Mouse (Mus musculus): Measurements from ENCODE around the gene Ier2. TPM values are rescaled to one million over a fixed set of nuclear protein-coding genes. Genes with fewer than 3 reads are reported as not detected.
"Not testable (repeated sequence)": the region's sequence is repeated elsewhere in the genome, so short reads cannot be mapped to it uniquely, and the experiment has no call there.

The Ier2 gene
- polyA plus RNA-seq, 1 experiment from 2014 or later = 13.1 TPM

- under 1% methylated on average over 45 of the region's 62 CpGs for WGBS (ENCODE audit: missing documents)
- Histone ChIP-seq H3K79me2 (ENCODE audit: inconsistent target) (peaks cover 75% of the 10 kb centered on the region), H3K36me3 (ENCODE audit: inconsistent target) (peaks cover 3% of the 10 kb centered on the region; the same call in 1 of the 2 replicates), H3K4me3 (ENCODE audit: inconsistent target) (peak overlapping the region; percentile 73), H3K27ac (peak overlapping the region; percentile 76)
Observed at GRCm38 (mm10) chr8:84687003-84687704, 24.5 kb upstream of the Ier2 start.

- WGBS (ENCODE audit: missing documents) = 6% methylated on average over 18 of the region's 20 CpGs
- no peaks in the 10 kb centered on the region for H3K36me3 ChIP-seq (ENCODE audit: inconsistent target)
Observed at GRCm38 (mm10) chr8:84686191-84687002, 23.7 kb upstream of the Ier2 start, which contains the start of gene Trmt1. Trmt1 (plus strand) TSS chr8:84686307.

GRCm38 (mm10) chr8:84684537-84684936 is 21.9 kb upstream of the Ier2 start:
- H3K36me3 ChIP-seq (ENCODE audit: inconsistent target) = no peaks in the 10 kb centered on the region

More at GRCm38 (mm10) chr8:84686191-84687002, 23.7 kb upstream of the Ier2 start, which contains the start of gene Trmt1:
- Histone ChIP-seq H3K4me3 (ENCODE audit: inconsistent target) (peak within 1 kb of the TSS; percentile 73), H3K79me2 (ENCODE audit: inconsistent target) (peaks cover 83% of the 10 kb centered on the region), H3K27ac (peak within 1 kb of the TSS; percentile 76)

DNA sequence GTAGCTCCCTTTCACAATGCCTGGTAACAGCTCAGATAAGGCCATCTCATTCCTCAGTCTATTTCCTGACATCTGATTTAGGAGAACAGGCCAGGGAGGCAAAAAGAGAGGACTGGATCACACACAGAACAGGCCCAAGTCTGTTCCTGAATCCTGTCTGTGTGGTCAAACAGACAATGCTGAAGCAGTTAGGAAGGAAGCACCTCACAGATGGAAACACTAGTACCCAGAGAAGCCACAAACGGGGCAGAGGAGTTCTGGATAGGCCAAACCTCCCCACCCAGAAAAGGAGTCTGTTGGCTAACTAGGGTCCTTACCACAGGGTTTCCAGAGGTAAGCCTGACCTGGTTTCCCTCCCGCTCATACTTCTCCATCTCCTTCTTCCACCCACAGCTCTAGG is 19.6 kb upstream of the Ier2 start:
- H3K36me3 ChIP-seq (ENCODE audit: inconsistent target) = no peaks in the 10 kb centered on the region
- H3K4me3 ChIP-seq (ENCODE audit: inconsistent target) = no peak overlapping the region
- H3K79me2 ChIP-seq (ENCODE audit: inconsistent target) = peaks cover 98% of the 10 kb centered on the region
- no peak overlapping the region for H3K27ac ChIP-seq
- WGBS (ENCODE audit: missing documents) = 17% methylated on average over 2 of the region's 2 CpGs

More at GRCm38 (mm10) chr8:84684537-84684936, 21.9 kb upstream of the Ier2 start:
- Histone ChIP-seq H3K79me2 (ENCODE audit: inconsistent target) (peaks cover 84% of the 10 kb centered on the region), H3K4me3 (ENCODE audit: inconsistent target) (no peak overlapping the region), H3K27ac (no peak overlapping the region)
- WGBS (ENCODE audit: missing documents) = 85% methylated on average over 3 of the region's 3 CpGs

DNA sequence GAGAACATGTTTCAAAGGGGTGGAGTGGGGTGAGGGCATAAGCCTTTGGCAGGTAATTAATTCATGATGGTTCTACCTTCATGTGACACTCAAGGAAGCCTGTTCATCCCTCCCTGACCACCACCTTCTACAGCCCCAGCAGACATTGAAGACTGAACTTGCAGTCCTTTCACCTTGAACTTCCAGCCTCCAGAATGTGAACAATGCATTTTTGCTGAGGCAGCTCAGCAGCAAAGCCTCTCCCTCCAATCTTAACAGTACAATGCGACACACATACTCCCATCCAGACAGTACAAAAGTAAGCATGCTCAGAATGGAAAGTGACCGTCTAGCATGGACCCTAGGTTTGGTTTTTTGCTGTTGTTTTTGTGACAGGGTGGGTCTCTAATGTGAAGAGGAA is 18.8 kb upstream of the Ier2 start:
- 96% methylated on average over 2 of the region's 2 CpGs for WGBS (ENCODE audit: missing documents)
- Histone ChIP-seq H3K27ac (no peak overlapping the region), H3K36me3 (ENCODE audit: inconsistent target) (no peaks in the 10 kb centered on the region), H3K4me3 (ENCODE audit: inconsistent target) (no peak overlapping the region), H3K79me2 (ENCODE audit: inconsistent target) (peaks cover 99% of the 10 kb centered on the region)

DNA sequence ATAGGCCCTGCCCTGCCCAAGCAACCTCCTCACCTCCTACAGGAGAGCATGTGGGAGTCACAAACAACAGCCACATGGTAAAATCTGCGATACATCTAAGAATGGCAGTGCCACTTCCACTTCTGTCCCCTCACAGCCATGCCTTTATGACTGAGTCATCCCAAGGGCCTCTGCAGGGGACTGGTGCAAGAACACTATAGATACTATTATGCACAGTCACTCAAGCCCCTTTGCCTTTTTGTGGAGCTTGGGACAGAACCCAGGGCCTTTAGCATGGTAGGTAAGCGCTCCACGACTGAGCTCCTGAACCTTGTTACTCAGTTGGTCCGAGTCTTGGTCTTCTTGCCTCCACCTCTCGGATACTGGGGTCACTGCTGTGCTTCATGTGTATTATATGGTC is 14.7 kb upstream of the Ier2 start:
- H3K36me3 ChIP-seq (ENCODE audit: inconsistent target) = peaks cover 34% of the 10 kb centered on the region
- no peak overlapping the region for H3K4me3 ChIP-seq (ENCODE audit: inconsistent target)
- 91% methylated on average over 5 of the region's 5 CpGs for WGBS (ENCODE audit: missing documents)

DNA sequence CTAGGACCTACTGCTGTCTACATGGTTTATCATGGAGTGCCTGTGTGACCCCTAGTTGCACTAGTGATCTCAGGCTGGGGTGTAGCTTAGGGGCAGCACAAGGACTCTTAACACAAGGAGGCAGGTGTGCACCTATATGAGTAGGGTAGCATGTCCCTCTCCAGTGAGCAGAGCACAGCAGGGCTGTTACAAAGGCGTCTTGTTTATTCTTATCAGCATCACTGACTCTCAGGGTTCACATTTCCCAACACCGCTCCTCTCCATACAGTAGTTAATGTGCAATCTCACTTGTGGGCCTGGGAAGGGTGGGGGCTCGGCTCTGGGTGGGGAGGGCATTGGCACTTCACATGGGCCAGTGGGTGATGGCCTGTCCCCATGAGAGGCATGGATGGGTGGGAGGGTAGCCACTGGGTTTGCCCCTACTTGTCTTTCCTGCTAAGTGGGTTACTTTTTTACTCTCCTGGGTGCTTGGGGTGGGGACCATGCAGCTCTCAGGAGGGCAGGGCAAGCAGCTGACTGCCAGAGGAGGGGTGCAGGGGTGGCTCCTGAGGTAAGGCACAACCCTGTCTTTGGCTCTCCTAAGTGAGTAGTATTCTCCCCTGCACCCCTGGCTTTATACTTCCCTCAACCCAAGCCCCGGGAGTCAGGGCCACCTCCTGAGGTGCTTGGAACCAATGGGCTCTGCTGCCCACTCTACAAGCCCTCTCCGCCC is 7.8 kb upstream of the Ier2 start:
- H3K27ac ChIP-seq; H3K4me3 ChIP-seq (ENCODE audit: inconsistent target); H3K79me2 ChIP-seq (ENCODE audit: inconsistent target): not testable (repeated sequence)
- H3K36me3 ChIP-seq (ENCODE audit: inconsistent target) = peaks cover 32% of the 10 kb centered on the region
- WGBS (ENCODE audit: missing documents) = 84% methylated on average over 3 of the region's 5 CpGs

More for the DNA sequence above, 14.7 kb upstream of the Ier2 start:
- H3K27ac ChIP-seq = no peak overlapping the region
- H3K79me2 ChIP-seq (ENCODE audit: inconsistent target) = peaks cover 57% of the 10 kb centered on the region

DNA sequence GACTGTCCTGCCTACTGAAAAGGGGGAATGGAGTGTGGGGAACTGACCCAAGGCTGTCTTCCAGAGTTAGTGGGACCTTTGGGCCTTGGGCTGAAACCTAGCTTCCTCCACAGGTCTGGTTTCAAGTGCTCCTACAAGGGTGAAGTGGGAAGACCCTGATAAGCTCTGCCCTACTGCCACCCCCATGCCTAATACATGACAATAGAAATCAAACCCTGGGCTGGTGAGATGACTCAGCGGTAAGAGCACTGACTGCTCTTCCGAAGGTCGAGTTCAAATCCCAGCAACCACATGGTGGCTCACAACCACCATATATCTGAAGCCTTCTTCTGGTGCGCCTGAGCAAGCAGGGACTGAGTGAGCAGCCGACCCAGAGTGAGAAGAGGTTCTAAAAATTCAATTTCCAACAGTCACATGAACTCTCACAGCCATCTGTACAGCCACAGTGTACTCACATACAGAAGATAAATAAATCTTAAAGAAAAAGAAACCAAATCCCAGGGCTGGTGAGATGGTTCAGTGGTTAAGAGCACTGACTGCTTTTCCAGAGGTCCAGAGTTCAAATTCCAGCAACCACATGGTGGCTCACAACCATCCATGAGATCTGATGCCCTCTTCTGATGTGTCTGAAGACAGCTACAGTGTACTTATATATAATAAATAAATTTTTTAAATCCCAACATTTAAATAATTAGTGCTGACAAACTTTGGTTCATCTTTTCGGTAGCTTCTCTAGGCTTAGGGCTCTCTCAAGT is 6.3 kb upstream of the Ier2 start:
- no peaks in the 10 kb centered on the region; the same call in 1 of the 2 replicates for H3K79me2 ChIP-seq (ENCODE audit: inconsistent target)
- H3K27ac ChIP-seq = no peak overlapping the region
- H3K4me3 ChIP-seq (ENCODE audit: inconsistent target) = no peak overlapping the region
- WGBS (ENCODE audit: missing documents) = 67% methylated on average over 6 of the region's 6 CpGs
- peaks cover 21% of the 10 kb centered on the region for H3K36me3 ChIP-seq (ENCODE audit: inconsistent target)

GRCm38 (mm10) chr8:84668081-84668480 is 5.4 kb upstream of the Ier2 start:
- WGBS (ENCODE audit: missing documents) = 94% methylated on average over 1 of the region's 1 CpGs
- H3K79me2 ChIP-seq (ENCODE audit: inconsistent target) = no peaks in the 10 kb centered on the region; the same call in 1 of the 2 replicates
- H3K27ac ChIP-seq = no peak overlapping the region
- H3K4me3 ChIP-seq (ENCODE audit: inconsistent target) = no peak overlapping the region
- peaks cover 14% of the 10 kb centered on the region for H3K36me3 ChIP-seq (ENCODE audit: inconsistent target)

DNA sequence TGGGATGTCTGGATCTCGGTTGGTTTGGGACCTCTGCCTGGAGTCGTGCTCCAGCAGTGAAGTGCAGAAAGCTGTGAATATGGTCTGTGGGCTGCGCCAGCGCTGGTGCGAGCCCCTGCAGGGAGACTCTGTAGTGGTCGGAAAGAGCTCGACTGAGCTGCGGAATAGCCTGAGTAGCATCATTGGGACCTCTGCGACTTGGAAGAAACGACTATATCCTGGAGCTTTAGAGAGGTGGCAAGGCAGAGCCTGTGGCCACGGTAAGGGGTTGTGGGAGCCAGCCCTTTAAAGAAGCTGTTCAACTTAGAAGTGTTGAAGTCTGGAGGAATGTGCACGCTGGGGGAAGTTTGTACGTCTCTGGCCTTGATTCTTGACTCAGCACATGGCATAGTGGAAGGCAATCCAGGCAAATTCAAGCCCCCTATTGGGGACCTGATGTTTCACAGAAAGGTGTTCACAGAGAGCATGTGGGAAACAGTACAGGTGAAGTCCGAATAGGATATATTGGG is 2.8 kb upstream of the Ier2 start:
- H3K79me2 ChIP-seq (ENCODE audit: inconsistent target) = peaks cover 16% of the 10 kb centered on the region; the same call in 1 of the 2 replicates
- H3K27ac ChIP-seq = peak overlapping the region; percentile 89
- no peaks in the 10 kb centered on the region for H3K36me3 ChIP-seq (ENCODE audit: inconsistent target)
- 4% methylated on average over 14 of the region's 14 CpGs for WGBS (ENCODE audit: missing documents)
- H3K4me3 ChIP-seq (ENCODE audit: inconsistent target) = peak overlapping the region; percentile 59

DNA sequence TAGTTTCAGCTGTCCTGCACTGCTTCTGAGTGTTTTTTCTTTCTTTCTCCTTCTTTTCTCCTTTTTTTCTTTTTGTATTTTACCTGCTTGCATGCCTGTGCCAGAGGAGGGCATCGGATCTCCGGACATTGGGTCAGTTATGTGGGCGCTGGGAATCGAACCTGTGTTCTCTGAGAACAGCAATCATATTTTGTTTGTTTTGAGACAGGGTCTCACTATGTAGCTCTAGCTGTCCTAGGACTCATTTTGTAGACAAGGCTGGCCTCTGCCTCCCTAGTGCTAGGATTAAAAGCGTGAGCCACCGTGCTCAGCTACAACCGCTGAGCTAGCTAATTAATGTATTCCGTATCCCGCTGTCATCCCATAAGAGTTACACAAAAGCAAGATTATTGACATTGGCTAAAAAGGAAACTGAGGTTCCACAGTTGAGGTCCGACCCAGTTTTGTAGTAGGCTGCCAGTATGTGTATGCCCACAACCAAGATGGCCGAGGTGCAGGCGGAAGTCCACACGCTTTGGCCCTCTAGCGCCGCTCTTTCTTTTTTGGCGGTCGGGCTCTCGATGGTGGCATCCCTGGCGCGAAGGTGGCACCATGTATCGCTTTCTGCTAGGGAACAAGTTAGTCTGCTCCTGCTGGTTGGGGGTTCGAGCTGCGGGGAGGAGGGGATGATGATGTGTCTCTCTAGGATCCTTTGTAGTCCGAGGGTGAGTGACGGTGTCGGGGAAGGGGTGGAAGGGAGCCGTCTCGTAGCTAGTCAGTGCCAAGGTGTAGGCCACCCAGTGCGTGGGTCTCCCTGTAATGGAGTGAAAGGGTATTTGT is 2.1 kb upstream of the Ier2 start:
- H3K27ac ChIP-seq = peak overlapping the region; percentile 89
- H3K36me3 ChIP-seq (ENCODE audit: inconsistent target) = no peaks in the 10 kb centered on the region
- H3K4me3 ChIP-seq (ENCODE audit: inconsistent target) = peak overlapping the region; percentile 59
- peaks cover 16% of the 10 kb centered on the region; the same call in 1 of the 2 replicates for H3K79me2 ChIP-seq (ENCODE audit: inconsistent target)
- under 1% methylated on average over 29 of the region's 29 CpGs for WGBS (ENCODE audit: missing documents)

DNA sequence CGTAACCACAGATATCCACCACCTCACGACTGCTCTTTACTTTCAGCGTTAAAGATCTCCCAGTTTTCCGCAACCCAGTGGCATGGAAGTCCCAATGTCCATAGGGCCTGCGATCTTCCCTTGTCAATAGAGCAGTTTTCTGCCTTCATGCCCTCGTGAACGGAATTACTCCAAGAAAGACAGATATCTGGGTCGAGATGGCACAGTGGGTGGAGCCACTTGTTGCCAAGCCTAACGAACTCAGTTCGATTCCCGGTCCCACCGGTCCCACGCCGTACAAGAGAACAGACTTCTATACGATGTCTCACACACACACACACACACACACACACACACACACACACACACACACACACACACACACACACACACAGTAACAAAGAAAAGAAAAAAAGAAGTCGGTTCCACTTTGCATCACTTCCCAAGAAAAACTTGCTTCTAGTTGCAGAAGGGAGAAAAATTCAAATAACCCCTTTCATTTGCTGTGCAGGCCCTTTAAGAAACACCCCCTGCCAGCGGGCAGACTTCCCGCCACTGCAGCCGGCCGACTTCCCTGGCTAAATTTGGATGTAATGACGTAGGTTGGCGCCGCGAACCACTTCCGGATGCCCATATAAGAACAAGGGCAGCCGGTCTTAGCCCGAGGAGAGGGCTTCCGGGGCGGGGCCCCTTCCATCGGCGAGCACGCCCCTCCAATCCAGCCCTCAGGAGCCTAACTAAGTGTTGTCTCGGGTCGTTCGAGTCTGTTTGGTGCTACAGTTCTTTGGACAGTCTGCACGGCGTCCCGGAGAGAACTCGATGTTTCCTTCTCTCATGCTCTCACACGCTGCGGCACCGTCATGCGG is 1.1 kb upstream of the Ier2 start:
- peaks cover 16% of the 10 kb centered on the region; the same call in 1 of the 2 replicates for H3K79me2 ChIP-seq (ENCODE audit: inconsistent target)
- H3K27ac ChIP-seq = peak overlapping the region; percentile 89
- H3K4me3 ChIP-seq (ENCODE audit: inconsistent target) = peak overlapping the region; percentile 59
- WGBS (ENCODE audit: missing documents) = 4% methylated on average over 43 of the region's 43 CpGs
- H3K36me3 ChIP-seq (ENCODE audit: inconsistent target) = no peaks in the 10 kb centered on the region
